In the genomic region with DNA sequence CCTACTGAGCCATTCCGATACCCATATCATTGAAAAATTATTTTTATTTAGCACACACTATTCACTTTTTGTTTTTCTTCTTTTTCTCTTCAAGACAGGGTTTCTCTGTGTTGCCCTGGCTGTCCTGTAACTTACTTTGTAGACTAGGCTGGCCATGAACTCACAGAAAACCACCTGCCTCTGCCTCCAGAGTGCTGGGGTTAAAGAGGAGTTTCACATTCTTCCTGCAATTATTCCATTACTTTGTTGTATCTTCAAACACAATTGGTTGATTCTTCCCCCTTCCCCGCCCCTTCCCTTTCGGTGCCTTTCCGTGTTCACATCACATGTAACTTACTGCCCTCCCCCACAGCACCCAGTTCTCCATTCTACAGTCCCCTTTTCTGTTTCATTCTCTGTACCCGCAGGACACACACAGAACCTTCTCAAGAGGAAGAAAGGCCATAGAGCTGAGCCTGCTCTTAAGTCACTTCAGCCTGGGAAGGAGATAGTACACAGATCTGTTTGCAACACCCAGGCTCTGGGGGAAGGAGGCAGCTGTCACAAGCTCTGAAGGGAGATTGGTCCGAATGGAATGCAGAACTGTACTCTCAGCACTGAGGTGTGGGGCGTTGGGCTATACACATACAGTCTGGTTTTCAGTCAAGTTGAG, we compare ENCODE assay signal across 9 mouse cellular contexts. TPM values are rescaled to one million over a fixed set of nuclear protein-coding genes. Genes with fewer than 3 reads are reported as not detected.
A peak's percentile ranks its signal among the peaks of the same experiment; 100 is the strongest.
DNase-seq lines count a peak whose midpoint lies in the region; ATAC-seq and TF ChIP-seq lines count a peak whose summit lies in the region.
"Had no signal": no experiment of that assay in that cellular context is flagged by ENCODE, and none has a peak within 500 bp of the region (broad histone marks: within the 10 kb centered on the region; RNA-seq: fewer than 3 reads in every experiment).

No protein-coding gene starts in this region.

- 0 out of 2 replicates have a peak, but pooled peaks cover 6% of the 10 kb centered on the region for H3K4me1 ChIP-seq in intestine, embryonic 15.5 days (replicated peaks)
- H3K4me1 ChIP-seq in intestine, postnatal 0 days (replicated peaks; ENCODE audit: control insufficient read depth, insufficient read depth, low read length), result no peaks in the 10 kb centered on the region
- peaks cover 2% of the 10 kb centered on the region; the same call in 1 of the 2 replicates for H3K4me1 ChIP-seq in bone marrow, adult 2 months (ENCODE audit: control insufficient read depth, insufficient read depth, low read length)
- H3K4me1 ChIP-seq in liver, embryonic 16.5 days (ENCODE audit: control insufficient read depth, low read depth, low read length), result no peaks in the 10 kb centered on the region; the same call in 1 of the 2 replicates
- H3K4me1 ChIP-seq: midbrain, embryonic 12.5 days had no signal

- no peaks in the 10 kb centered on the region for H3K27me3 ChIP-seq in intestine, embryonic 15.5 days (replicated peaks)
- no peaks in the 10 kb centered on the region for H3K27me3 ChIP-seq in intestine, postnatal 0 days (replicated peaks; ENCODE audit: control insufficient read depth, insufficient read depth, low read length)
- H3K27me3 ChIP-seq in liver, embryonic 16.5 days (ENCODE audit: control insufficient read depth, insufficient read depth, low read depth, low read length), result no peaks in the 10 kb centered on the region
- H3K27me3 ChIP-seq: midbrain, embryonic 12.5 days had no signal

- no peaks in the 10 kb centered on the region for H3K9me3 ChIP-seq in intestine, embryonic 15.5 days
- no peaks in the 10 kb centered on the region for H3K9me3 ChIP-seq in intestine, postnatal 0 days (ENCODE audit: control insufficient read depth)
- no peaks in the 10 kb centered on the region for H3K9me3 ChIP-seq in liver, embryonic 16.5 days (replicated peaks; ENCODE audit: control insufficient read depth, low read length)
- H3K9me3 ChIP-seq: midbrain, embryonic 12.5 days had no signal

- H3K4me2 ChIP-seq in intestine, embryonic 15.5 days (replicated peaks), result no peak overlapping the region
- H3K4me2 ChIP-seq in intestine, postnatal 0 days (replicated peaks; ENCODE audit: low read depth), result no peak overlapping the region
- no peak overlapping the region for H3K4me2 ChIP-seq in liver, embryonic 16.5 days (ENCODE audit: low read depth, low read length)
- H3K4me2 ChIP-seq: midbrain, embryonic 12.5 days had no signal

- no peak for TF ChIP-seq POLR2A in bone marrow, adult 2 months (IDR thresholded peaks at IDR 0.05; ENCODE audit: borderline replicate concordance, control insufficient read depth, low read depth, low read length)

- no peak overlapping the region for H3K27ac ChIP-seq in intestine, embryonic 15.5 days
- no peak overlapping the region for H3K27ac ChIP-seq in intestine, postnatal 0 days (ENCODE audit: low read depth, low read length)
- peak overlapping the region; percentile 78 for H3K27ac ChIP-seq in bone marrow, adult 2 months (ENCODE audit: control insufficient read depth, insufficient read depth, low read depth, low read length, poor library complexity)
- peak overlapping the region; percentile 62 for H3K27ac ChIP-seq in liver, embryonic 16.5 days (ENCODE audit: low read length)
- H3K27ac ChIP-seq: midbrain, embryonic 12.5 days had no signal

- DNase-seq in spleen, postnatal 4 days (ENCODE audit: low spot score in 2 of 2), result peak; percentile 56 to 70
- DNase-seq in cerebellum, postnatal 4 days (ENCODE audit: low spot score in 2 of 2), result no peak
- DNase-seq in Muller cell, postnatal 12 days (ENCODE audit: inconsistent ontology term), result no peak
- no peak for DNase-seq in urinary bladder, postnatal 36 days (ENCODE audit: low spot score in 2 of 2)

- 42% methylated on average over 7 of the region's 7 CpGs for WGBS in intestine, embryonic 15.5 days
- WGBS in intestine, postnatal 0 days, result 43% methylated on average over 7 of the region's 7 CpGs
- WGBS in bone marrow, adult 2 months, result 18% methylated on average over 7 of the region's 7 CpGs
- 21% methylated on average over 7 of the region's 7 CpGs for WGBS in liver, embryonic 16.5 days (ENCODE audit: insufficient replicate concordance)

- ATAC-seq in intestine, embryonic 15.5 days, result peak; percentile 56; the same call in 1 of the 2 replicates
- no peak for ATAC-seq in intestine, postnatal 0 days
- peak; percentile 72 for ATAC-seq in liver, embryonic 16.5 days (ENCODE audit: low read depth)

- H3K36me3 ChIP-seq in intestine, embryonic 15.5 days, result no peaks in the 10 kb centered on the region
- no peaks in the 10 kb centered on the region for H3K36me3 ChIP-seq in intestine, postnatal 0 days (ENCODE audit: control insufficient read depth, insufficient read depth)
- H3K36me3 ChIP-seq in liver, embryonic 16.5 days (ENCODE audit: control insufficient read depth, insufficient read depth), result no peaks in the 10 kb centered on the region

- no peak overlapping the region for H3K4me3 ChIP-seq in intestine, embryonic 15.5 days (replicated peaks)
- no peak overlapping the region for H3K4me3 ChIP-seq in intestine, postnatal 0 days (ENCODE audit: low read depth, low read length)
- no peak overlapping the region for H3K4me3 ChIP-seq in bone marrow, adult 2 months (replicated peaks; ENCODE audit: control insufficient read depth, low read depth, low read length)
- no peak overlapping the region for H3K4me3 ChIP-seq in liver, embryonic 16.5 days (ENCODE audit: low read depth, low read length)
- H3K4me3 ChIP-seq: midbrain, embryonic 12.5 days had no signal

- TF ChIP-seq CTCF in intestine, postnatal 0 days (IDR thresholded peaks at IDR 0.05; ENCODE audit: low read depth), result no peak
- TF ChIP-seq CTCF in bone marrow, adult 2 months (IDR thresholded peaks at IDR 0.05; ENCODE audit: control insufficient read depth, insufficient read depth, low read length), result no peak

- H3K9ac ChIP-seq in intestine, embryonic 15.5 days, result no peak overlapping the region
- no peak overlapping the region for H3K9ac ChIP-seq in intestine, postnatal 0 days (ENCODE audit: low read depth, low read length)
- no peak overlapping the region for H3K9ac ChIP-seq in liver, embryonic 16.5 days (ENCODE audit: low read depth, low read length)
- H3K9ac ChIP-seq: midbrain, embryonic 12.5 days had no signal

RNA-seq across cellular contexts. Expression of gene Gm2a, which starts 15.4 kb away (rescaled TPM):
- 19.3 and 20.9 TPM in 2 replicates for polyA plus RNA-seq in intestine, embryonic 15.5 days (2015; fragmentation: Nextera tagmentation; extraction: Ambion mirVana)
- 14.8 and 15.4 TPM in 2 replicates for polyA plus RNA-seq in intestine, postnatal 0 days (2015; fragmentation: Nextera tagmentation; extraction: Ambion mirVana)
- 7.6 and 20.8 TPM in 2 replicates for polyA plus RNA-seq in bone marrow, adult 2 months (2011; ENCODE audit: insufficient read depth, insufficient read length, low replicate concordance, missing spikeins)
- 27.4 and 32.6 TPM in 2 replicates for polyA plus RNA-seq in liver, embryonic 16.5 days (2015; fragmentation: Nextera tagmentation; extraction: Ambion mirVana)

RNA-seq across cellular contexts. Expression of gene Ccdc69, which starts 35.4 kb away (rescaled TPM):
- 2.0 and 2.6 TPM in 2 replicates for polyA plus RNA-seq in intestine, embryonic 15.5 days (2015; fragmentation: Nextera tagmentation; extraction: Ambion mirVana)
- polyA plus RNA-seq in intestine, postnatal 0 days (2015; fragmentation: Nextera tagmentation; extraction: Ambion mirVana), result 3.5 and 4.2 TPM in 2 replicates
- 2.8 and 7.7 TPM in 2 replicates for polyA plus RNA-seq in bone marrow, adult 2 months (2011; ENCODE audit: insufficient read depth, insufficient read length, low replicate concordance, missing spikeins)
- 1.3 TPM in 2 replicates for polyA plus RNA-seq in liver, embryonic 16.5 days (2015; fragmentation: Nextera tagmentation; extraction: Ambion mirVana)
- polyA plus RNA-seq: midbrain, embryonic 12.5 days had no signal

RNA-seq across cellular contexts. Expression of gene Slc36a3, which starts 38.2 kb away (rescaled TPM):
- polyA plus RNA-seq in intestine, embryonic 15.5 days (2015; fragmentation: Nextera tagmentation; extraction: Ambion mirVana), result not detected in 2 replicates
- polyA plus RNA-seq in intestine, postnatal 0 days (2015; fragmentation: Nextera tagmentation; extraction: Ambion mirVana), result not detected in 2 replicates
- not detected in 2 replicates for polyA plus RNA-seq in bone marrow, adult 2 months (2011; ENCODE audit: insufficient read depth, insufficient read length, low replicate concordance, missing spikeins)
- not detected in 2 replicates for polyA plus RNA-seq in liver, embryonic 16.5 days (2015; fragmentation: Nextera tagmentation; extraction: Ambion mirVana)
- polyA plus RNA-seq: midbrain, embryonic 12.5 days had no signal

Comparison
In these comparisons a context has a peak if more than half of its experiments do, and no peak if none do; other contexts are left out.
1. H3K27ac ChIP-seq: peak in bone marrow, adult 2 months (single experiment) and liver, embryonic 16.5 days (single experiment); none in intestine, embryonic 15.5 days (single experiment) and intestine, postnatal 0 days (single experiment).
2. DNase-seq: peak in spleen, postnatal 4 days (2 of 2); none in cerebellum, postnatal 4 days (0 of 2), Muller cell, postnatal 12 days (single experiment) and urinary bladder, postnatal 36 days (0 of 2).